Mouse (Mus musculus): Measurements from ENCODE around the gene Tex36.

Tex36 gene

GRCm38 (mm10) chr7:133602058-133602457 is at the start of gene Tex36:
TSS of gene Tex36 (minus strand) at chr7:133602158.
- DNase-seq (ENCODE audit: low read depth, low spot score), result no peak

GRCm38 (mm10) chr7:133645716-133646115 is 43.8 kb upstream of the Tex36 start:
- DNase-seq (ENCODE audit: low read depth, low spot score), result no peak

- DNase-seq (ENCODE audit: low read depth, low spot score), result no peak
Measured at GRCm38 (mm10) chr7:133638821-133639220, 36.9 kb upstream of the Tex36 start.

GRCm38 (mm10) chr7:133638306-133638705 is 36.3 kb upstream of the Tex36 start:
- DNase-seq (ENCODE audit: low read depth, low spot score), result no peak

GRCm38 (mm10) chr7:133637361-133638305 is 35.7 kb upstream of the Tex36 start, which contains the start of gene Edrf1:
TSS of gene Edrf1 (plus strand) at chr7:133637543.
- peak; percentile 99 for DNase-seq (ENCODE audit: low read depth, low spot score)

GRCm38 (mm10) chr7:133636738-133637352 is 34.9 kb upstream of the Tex36 start:
- peak; percentile 90 for DNase-seq (ENCODE audit: low read depth, low spot score)

- DNase-seq (ENCODE audit: low read depth, low spot score), result no peak
Measured at GRCm38 (mm10) chr7:133634932-133635650, 33.1 kb upstream of the Tex36 start.

GRCm38 (mm10) chr7:133632476-133632875 is 30.5 kb upstream of the Tex36 start:
- peak; percentile 73 for DNase-seq (ENCODE audit: low read depth, low spot score)

GRCm38 (mm10) chr7:133630821-133631220 is 28.9 kb upstream of the Tex36 start:
- no peak for DNase-seq (ENCODE audit: low read depth, low spot score)

GRCm38 (mm10) chr7:133627184-133627936 is 25.4 kb upstream of the Tex36 start:
- no peak for DNase-seq (ENCODE audit: low read depth, low spot score)

- no peak for DNase-seq (ENCODE audit: low read depth, low spot score)
Measured at GRCm38 (mm10) chr7:133623226-133623625, 21.3 kb upstream of the Tex36 start.

- DNase-seq (ENCODE audit: low read depth, low spot score), result peak; percentile 25
Measured at GRCm38 (mm10) chr7:133620721-133621120, 18.8 kb upstream of the Tex36 start.

- DNase-seq (ENCODE audit: low read depth, low spot score), result no peak
Measured at GRCm38 (mm10) chr7:133612981-133613380, 11.0 kb upstream of the Tex36 start.

- DNase-seq (ENCODE audit: low read depth, low spot score), result no peak
Measured at GRCm38 (mm10) chr7:133609585-133609984, 7.6 kb upstream of the Tex36 start.

GRCm38 (mm10) chr7:133608631-133609340 is 6.8 kb upstream of the Tex36 start:
- DNase-seq (ENCODE audit: low read depth, low spot score), result no peak

GRCm38 (mm10) chr7:133607883-133608575 is 6.1 kb upstream of the Tex36 start:
- DNase-seq (ENCODE audit: low read depth, low spot score), result no peak

- no peak for DNase-seq (ENCODE audit: low read depth, low spot score)
Measured at GRCm38 (mm10) chr7:133607331-133607730, 5.4 kb upstream of the Tex36 start.

GRCm38 (mm10) chr7:133604427-133605081 is 2.6 kb upstream of the Tex36 start:
- peak; percentile 33 for DNase-seq (ENCODE audit: low read depth, low spot score)

GRCm38 (mm10) chr7:133603156-133603555 is 1.2 kb upstream of the Tex36 start:
- no peak for DNase-seq (ENCODE audit: low read depth, low spot score)

GRCm38 (mm10) chr7:133600558-133600957 is 1.4 kb downstream of the Tex36 start:
- DNase-seq (ENCODE audit: low read depth, low spot score), result no peak

Measured in R1 (cell line).